Mouse (Mus musculus) spleen, adult 2 months (tissue): ENCODE results near the gene Hes5.

ENCODE experiments used
- CTCF ChIP-seq: fragments of 200-500 bp; IDR thresholded peaks from 2 replicates; pipeline ENCODE4 v1.5.1; 2011; ENCODE audit warnings: mild to moderate bottlenecking, inconsistent platforms; ENCODE audit not compliant: insufficient read depth, insufficient read length, insufficient replicate concordance; ENCODE audit errors: extremely low read depth
- POLR2A ChIP-seq: fragments of 200-500 bp; IDR thresholded peaks from 2 replicates; pipeline ENCODE4 v1.6.1; 2011; ENCODE audit warnings: low read depth, low read length, inconsistent platforms

DNA sequence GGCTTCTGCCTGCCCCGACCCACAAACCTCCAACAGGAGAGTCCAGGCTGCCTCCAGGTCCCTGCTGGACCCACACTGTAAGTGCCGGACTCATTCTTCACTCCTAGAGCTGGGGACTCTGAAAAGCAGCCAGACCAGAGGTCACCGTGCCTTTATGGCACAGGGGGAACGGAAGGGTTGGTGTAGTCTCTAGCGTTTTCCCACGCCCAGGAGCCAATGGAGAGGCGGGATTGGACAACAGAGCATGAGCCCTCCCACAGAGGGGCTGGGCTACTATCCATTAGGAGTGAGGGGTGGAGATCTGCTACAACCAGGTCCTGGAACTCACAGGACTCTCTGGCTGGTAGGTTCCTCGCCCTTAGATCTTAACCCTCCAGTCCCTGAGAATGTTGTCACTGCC lies 14.4 kb upstream of the Hes5 start:
- TF ChIP-seq CTCF (no peak), POLR2A (no peak)
